Mouse (Mus musculus) left cerebral cortex, postnatal 10 days (tissue): ENCODE measurements around the gene Arhgap18. TPM values are rescaled to one million over a fixed set of nuclear protein-coding genes. Genes with fewer than 3 reads are reported as not detected.
"Not testable (repeated sequence)": the region's sequence is repeated elsewhere in the genome, so short reads cannot be mapped to it uniquely, and the experiment has no call there.

Experiments used
- DNase-seq, 2 experiments: peaks; one replicate each; pipeline ENCODE4 v3.0.0; 2021 to 2022; ENCODE audit warnings: low spot score in 2 of 2, mixed read lengths in 1 of 2; ENCODE audit errors: extremely low spot score in 1 of 2
- intact Hi-C: fragments of 180-260 bp; cut with DNase I; formaldehyde crosslinking; loops from one replicate; pipeline ENCODE4 v1.15.1; 2025
- total RNA-seq, 2 experiments: library from RNA; stranded (reverse); gene quantifications; 2 replicates each; pipeline ENCODE4 v1.2.3; 2021

The Arhgap18 gene
- total RNA-seq, 2 experiments from 2014 or later: 10.1 TPM

- intact Hi-C loops: no loop called here
- no peak for DNase-seq
These were observed 124.1 kb downstream of the Arhgap18 start for GRCm38 (mm10) chr10:26877309-26877708.

GRCm38 (mm10) chr10:26878924-26879600 lies 125.8 kb downstream of the Arhgap18 start:
- intact Hi-C loops: no loop called here

GRCm38 (mm10) chr10:26884949-26885348 lies 131.7 kb downstream of the Arhgap18 start:
- no peak for DNase-seq
- intact Hi-C loops: no loop called here

More at GRCm38 (mm10) chr10:26878924-26879600, 125.8 kb downstream of the Arhgap18 start:
- no peak for DNase-seq

GRCm38 (mm10) chr10:26889226-26889625 lies 136.0 kb downstream of the Arhgap18 start:
- DNase-seq: no peak
- intact Hi-C loops: no loop called here

GRCm38 (mm10) chr10:26889754-26890153 lies 136.5 kb downstream of the Arhgap18 start:
- intact Hi-C loops: loop anchor here (1.0 to 10.0 kb wide), 4 partner anchors 137 to 517 kb away; partner anchors contain the start of gene Arhgap18
- DNase-seq: no peak

GRCm38 (mm10) chr10:26890269-26890955 lies 137.2 kb downstream of the Arhgap18 start:
- peak; percentile 58 to 66 for DNase-seq
- intact Hi-C loops: loop anchor here (1.0 to 10.0 kb wide), 4 partner anchors 138 to 518 kb away; partner anchors contain the start of gene Arhgap18

GRCm38 (mm10) chr10:26893091-26893490 lies 139.9 kb downstream of the Arhgap18 start:
- intact Hi-C loops: loop anchor here (5.0 to 10.0 kb wide), 2 partner anchors 141 to 398 kb away; partner anchors contain the start of gene Arhgap18
- no peak for DNase-seq

- no peak for DNase-seq
These were observed 142.5 kb downstream of the Arhgap18 start for GRCm38 (mm10) chr10:26895726-26896125.

GRCm38 (mm10) chr10:26900426-26900825 lies 147.2 kb downstream of the Arhgap18 start:
- intact Hi-C loops: no loop called here
- DNase-seq: no peak

More at GRCm38 (mm10) chr10:26895726-26896125, 142.5 kb downstream of the Arhgap18 start:
- intact Hi-C loops: loop anchor here (10.0 kb wide), 1 partner anchor 401 kb away; no protein-coding TSS in a partner anchor

GRCm38 (mm10) chr10:26903781-26904180 lies 150.6 kb downstream of the Arhgap18 start:
- intact Hi-C loops: no loop called here
- DNase-seq: no peak

- DNase-seq: no peak
- intact Hi-C loops: no loop called here
These were observed 158.0 kb downstream of the Arhgap18 start for GRCm38 (mm10) chr10:26911176-26911575.

GRCm38 (mm10) chr10:26912112-26912797 lies 159.0 kb downstream of the Arhgap18 start:
- intact Hi-C loops: no loop called here
- no peak for DNase-seq

- intact Hi-C loops: no loop called here
- DNase-seq: no peak
These were observed 159.6 kb downstream of the Arhgap18 start for GRCm38 (mm10) chr10:26912807-26913206.

GRCm38 (mm10) chr10:26919307-26919977 lies 166.2 kb downstream of the Arhgap18 start:
- peak; percentile 23 to 57 for DNase-seq
- intact Hi-C loops: loop anchor here (2.0 kb wide), 1 partner anchor 75 kb away; no protein-coding TSS in a partner anchor

- DNase-seq: no peak
- intact Hi-C loops: no loop called here
These were observed 167.3 kb downstream of the Arhgap18 start for GRCm38 (mm10) chr10:26920383-26920979.

- not testable (repeated sequence) for DNase-seq
These were observed 182.8 kb downstream of the Arhgap18 start for GRCm38 (mm10) chr10:26936056-26936455.

GRCm38 (mm10) chr10:26938464-26938863 lies 185.2 kb downstream of the Arhgap18 start:
- intact Hi-C loops, DNase-seq: not testable (repeated sequence)

More at GRCm38 (mm10) chr10:26936056-26936455, 182.8 kb downstream of the Arhgap18 start:
- intact Hi-C loops: not testable (repeated sequence)

- no peak for DNase-seq
- intact Hi-C loops: no loop called here
These were observed 186.3 kb downstream of the Arhgap18 start for GRCm38 (mm10) chr10:26939549-26939948.
